Comparison of ENCODE assay signal across 8 mouse cellular contexts in genomic region chr17:24250988-24251319, GRCm38 (mm10). TPM values are rescaled to one million over a fixed set of nuclear protein-coding genes. Genes with fewer than 3 reads are reported as not detected.
DNase-seq lines count a peak whose midpoint lies in the region; ATAC-seq and TF ChIP-seq lines count a peak whose summit lies in the region.

No protein-coding gene starts in this region.

- no peaks in the 10 kb centered on the region for H3K9me3 ChIP-seq in heart, embryonic 10.5 days
- no peaks in the 10 kb centered on the region for H3K9me3 ChIP-seq in CH12.LX (replicated peaks; ENCODE audit: low read length)
- no peaks in the 10 kb centered on the region for H3K9me3 ChIP-seq in forebrain, embryonic 12.5 days
- no peaks in the 10 kb centered on the region for H3K9me3 ChIP-seq in liver, embryonic 13.5 days (replicated peaks)

- peak overlapping the region; percentile 97 for H3K4me2 ChIP-seq in CH12.LX (ENCODE audit: insufficient read depth, low read depth, poor library complexity, severe bottlenecking)
- H3K4me2 ChIP-seq in forebrain, embryonic 12.5 days, result peak overlapping the region; percentile 71
- H3K4me2 ChIP-seq in liver, embryonic 13.5 days, result peak overlapping the region; percentile 96

- dilution Hi-C loops in CH12.LX (cut with MboI; ENCODE audit: extremely low pct_ligation_motif_present, extremely low pct_unique_long_range_greater_than_20kb, low sequenced_read_pairs), result no loop called here

- H3K27ac ChIP-seq in heart, embryonic 10.5 days, result peak overlapping the region; percentile 94
- H3K27ac ChIP-seq in CH12.LX (ENCODE audit: insufficient read depth, low read depth), result no peak overlapping the region; the same call in 1 of the 2 replicates
- H3K27ac ChIP-seq in forebrain, embryonic 12.5 days, result peak overlapping the region; percentile 76
- peak overlapping the region; percentile 86 for H3K27ac ChIP-seq in liver, embryonic 13.5 days

- TF ChIP-seq CTCF in CH12.LX (conservative IDR thresholded peaks at IDR 0.05 in 1 of 2, IDR thresholded peaks at IDR 0.05 in 1 of 2; ENCODE audit: low read depth in 2 of 2, low read length in 2 of 2), result no peak

- H3K79me2 ChIP-seq in CH12.LX (replicated peaks; ENCODE audit: control insufficient read depth, extremely low read depth, insufficient read depth, poor library complexity, severe bottlenecking), result peaks cover 15% of the 10 kb centered on the region

- DNase-seq in heart, embryonic 10.5 days (ENCODE audit: low spot score), result no peak
- no peak for DNase-seq in heart, postnatal 25 days (ENCODE audit: low spot score)
- DNase-seq in CH12.LX (ENCODE audit: extremely low read depth), result peak; percentile 18
- DNase-seq in liver, embryonic 13.5 days, result no peak
- no peak for DNase-seq in embryo, embryonic 9.5 days (ENCODE audit: extremely low spot score)
- no peak for DNase-seq in ovary, adult 18-20 months (ENCODE audit: low spot score)
- DNase-seq in urinary bladder, postnatal 14 days (ENCODE audit: low spot score), result no peak

- H3K4me3 ChIP-seq in heart, embryonic 10.5 days, result peak overlapping the region; percentile 81
- peak overlapping the region; percentile 73 to 93 (median 81) for H3K4me3 ChIP-seq in CH12.LX (replicated peaks in 1 of 3; ENCODE audit: low read depth in 2 of 3, low read length in 2 of 3, poor library complexity in 1 of 3)
- peak overlapping the region; percentile 78 for H3K4me3 ChIP-seq in forebrain, embryonic 12.5 days (replicated peaks)
- peak overlapping the region; percentile 86 for H3K4me3 ChIP-seq in liver, embryonic 13.5 days (replicated peaks)

- intact Hi-C loops in heart, postnatal 25 days (cut with DNase I), result loop anchor here (5.0 kb wide), 1 partner anchor 79 kb away; no protein-coding TSS in a partner anchor

- in situ Hi-C loops in CH12.LX (cut with MboI; ENCODE audit: low pct_ligation_motif_present, low pct_unique_long_range_greater_than_20kb, low sequenced_read_pairs), result no loop called here

- H3K27me3 ChIP-seq in heart, embryonic 10.5 days (ENCODE audit: insufficient read depth, poor library complexity, severe bottlenecking), result no peaks in the 10 kb centered on the region
- H3K27me3 ChIP-seq in CH12.LX (replicated peaks), result no peaks in the 10 kb centered on the region
- no peaks in the 10 kb centered on the region for H3K27me3 ChIP-seq in forebrain, embryonic 12.5 days
- no peaks in the 10 kb centered on the region for H3K27me3 ChIP-seq in liver, embryonic 13.5 days

- H3K4me1 ChIP-seq in heart, embryonic 10.5 days, result peaks cover 8% of the 10 kb centered on the region
- peaks cover 5 to 22% of the 10 kb centered on the region in 2 experiments; a peak in 3 of 4 replicates for H3K4me1 ChIP-seq in CH12.LX (ENCODE audit: control insufficient read depth in 1 of 2, insufficient read depth in 2 of 2)
- H3K4me1 ChIP-seq in forebrain, embryonic 12.5 days, result peaks cover 14% of the 10 kb centered on the region
- H3K4me1 ChIP-seq in liver, embryonic 13.5 days (replicated peaks), result peaks cover 41% of the 10 kb centered on the region

- no peak for TF ChIP-seq EP300 in CH12.LX (IDR thresholded peaks at IDR 0.05; ENCODE audit: low read length)

- no peak for ATAC-seq in forebrain, embryonic 12.5 days (ENCODE audit: low FRiP score)
- ATAC-seq in liver, embryonic 13.5 days (ENCODE audit: low read depth), result no peak

- TF ChIP-seq RAD21 in CH12.LX (IDR thresholded peaks at IDR 0.05; ENCODE audit: low read depth, low read length), result no peak

- H3K36me3 ChIP-seq in heart, embryonic 10.5 days, result peaks cover 32% of the 10 kb centered on the region
- H3K36me3 ChIP-seq in CH12.LX (replicated peaks in 1 of 2; ENCODE audit: control insufficient read depth in 1 of 2, insufficient read depth in 1 of 2, low read length in 1 of 2), result peaks cover 15 to 27% of the 10 kb centered on the region in 2 experiments
- H3K36me3 ChIP-seq in forebrain, embryonic 12.5 days (replicated peaks), result peaks cover 29% of the 10 kb centered on the region
- H3K36me3 ChIP-seq in liver, embryonic 13.5 days, result peaks cover 41% of the 10 kb centered on the region

- no peak for TF ChIP-seq POLR2A in CH12.LX (IDR thresholded peaks at IDR 0.05; ENCODE audit: low read depth, low read length)

- WGBS in heart, embryonic 10.5 days, result under 1% methylated on average over 32 of the region's 32 CpGs
- under 1% methylated on average over 32 of the region's 32 CpGs for WGBS in forebrain, embryonic 12.5 days
- WGBS in liver, embryonic 13.5 days (ENCODE audit: insufficient replicate concordance), result under 1% methylated on average over 32 of the region's 32 CpGs

- peak overlapping the region; percentile 76 for H3K9ac ChIP-seq in CH12.LX (ENCODE audit: insufficient read depth, low read depth)
- H3K9ac ChIP-seq in forebrain, embryonic 12.5 days, result peak overlapping the region; percentile 85
- peak overlapping the region; percentile 94 for H3K9ac ChIP-seq in liver, embryonic 13.5 days

TF ChIP-seq in CH12.LX, 34 proteins besides CTCF, POLR2A, EP300 and RAD21:
- TF ChIP-seq NELFE (IDR thresholded peaks at IDR 0.05; ENCODE audit: low read depth, low read length) (0 out of 2 replicates have a peak, but pooled peaks have one; percentile 91), BHLHE40 (IDR thresholded peaks at IDR 0.05; ENCODE audit: low read depth, low read length) (no peak; the same call in 1 of the 2 replicates), UBTF (IDR thresholded peaks at IDR 0.05; ENCODE audit: low read depth, low read length) (no peak; the same call in 1 of the 2 replicates), MEF2A (IDR thresholded peaks at IDR 0.05; ENCODE audit: borderline replicate concordance, low read depth, low read length) (no peak), MAZ (IDR thresholded peaks at IDR 0.05; ENCODE audit: low read depth, low read length) (no peak)

RNA-seq across cellular contexts. Expression of gene Ccnf, which starts 0.3 kb away (rescaled TPM):
- polyA plus RNA-seq in heart, embryonic 10.5 days (2016; fragmentation: Nextera tagmentation; extraction: Ambion mirVana), result 67.9 and 78.9 TPM in 2 replicates
- 1 to 10 TPM; 1.1 to 1.2 TPM for total RNA-seq in heart, postnatal 25 days (2021)
- total RNA-seq in CH12.LX (2012; rRNA removed) (40.1 and 40.9 TPM in 2 replicates), CH12.LX (2014; rRNA removed) (26.4 and 27.7 TPM in 2 replicates)
- 57.6 and 60.7 TPM in 2 replicates for polyA plus RNA-seq in CH12.LX (2012; ENCODE audit: insufficient read length, low read depth)
- polyA plus RNA-seq in forebrain, embryonic 12.5 days (2016; fragmentation: Nextera tagmentation; extraction: Ambion mirVana), result 94.2 and 95.6 TPM in 2 replicates
- polyA plus RNA-seq in liver, embryonic 13.5 days (2015; fragmentation: Nextera tagmentation; extraction: Ambion mirVana), result 69.1 and 89.8 TPM in 2 replicates

RNA-seq across cellular contexts. Expression of gene Tedc2, which starts 30.3 kb away (rescaled TPM):
- polyA plus RNA-seq in heart, embryonic 10.5 days (2016; fragmentation: Nextera tagmentation; extraction: Ambion mirVana), result 9.9 and 10.0 TPM in 2 replicates
- total RNA-seq in heart, postnatal 25 days (2021), result 1 to 10 TPM; 1.7 to 2.2 TPM
- total RNA-seq in CH12.LX (2012; rRNA removed) (11.8 and 13.6 TPM in 2 replicates), CH12.LX (2014; rRNA removed) (14.1 and 14.7 TPM in 2 replicates)
- polyA plus RNA-seq in CH12.LX (2012; ENCODE audit: insufficient read length, low read depth), result 14.1 and 14.5 TPM in 2 replicates
- 15.3 and 16.7 TPM in 2 replicates for polyA plus RNA-seq in forebrain, embryonic 12.5 days (2016; fragmentation: Nextera tagmentation; extraction: Ambion mirVana)
- polyA plus RNA-seq in liver, embryonic 13.5 days (2015; fragmentation: Nextera tagmentation; extraction: Ambion mirVana), result 10.8 and 11.6 TPM in 2 replicates

RNA-seq across cellular contexts. Expression of gene Ntn3, which starts 41.6 kb away (rescaled TPM):
- polyA plus RNA-seq in heart, embryonic 10.5 days (2016; fragmentation: Nextera tagmentation; extraction: Ambion mirVana), result 1.9 and 3.6 TPM in 2 replicates
- under 1 TPM; 0.64 to 0.73 TPM for total RNA-seq in heart, postnatal 25 days (2021)
- total RNA-seq in CH12.LX (2012; rRNA removed) (0.08 TPM in 2 replicates), CH12.LX (2014; rRNA removed) (not detected in 2 replicates)
- 0.10 TPM in 1 of 2 replicates, not detected in the other for polyA plus RNA-seq in CH12.LX (2012; ENCODE audit: insufficient read length, low read depth)
- polyA plus RNA-seq in forebrain, embryonic 12.5 days (2016; fragmentation: Nextera tagmentation; extraction: Ambion mirVana), result 4.3 and 5.2 TPM in 2 replicates
- polyA plus RNA-seq in liver, embryonic 13.5 days (2015; fragmentation: Nextera tagmentation; extraction: Ambion mirVana), result 1.00 and 1.4 TPM in 2 replicates

RNA-seq across cellular contexts. Expression of gene Tbc1d24, which starts 45.6 kb away (rescaled TPM):
- polyA plus RNA-seq in heart, embryonic 10.5 days (2016; fragmentation: Nextera tagmentation; extraction: Ambion mirVana), result 5.3 TPM in 2 replicates
- 1 to 10 TPM; 8.3 to 9.4 TPM for total RNA-seq in heart, postnatal 25 days (2021)
- total RNA-seq in CH12.LX (2012; rRNA removed), result 4.2 and 4.8 TPM in 2 replicates
- total RNA-seq in CH12.LX (2014; rRNA removed), result 3.5 and 4.5 TPM in 2 replicates
- polyA plus RNA-seq in CH12.LX (2012; ENCODE audit: insufficient read length, low read depth), result 5.8 and 6.6 TPM in 2 replicates
- 8.5 and 10.8 TPM in 2 replicates for polyA plus RNA-seq in forebrain, embryonic 12.5 days (2016; fragmentation: Nextera tagmentation; extraction: Ambion mirVana)
- polyA plus RNA-seq in liver, embryonic 13.5 days (2015; fragmentation: Nextera tagmentation; extraction: Ambion mirVana), result 6.9 and 7.5 TPM in 2 replicates
